8 mouse cellular contexts compared by ENCODE assay signal in the genomic region with DNA sequence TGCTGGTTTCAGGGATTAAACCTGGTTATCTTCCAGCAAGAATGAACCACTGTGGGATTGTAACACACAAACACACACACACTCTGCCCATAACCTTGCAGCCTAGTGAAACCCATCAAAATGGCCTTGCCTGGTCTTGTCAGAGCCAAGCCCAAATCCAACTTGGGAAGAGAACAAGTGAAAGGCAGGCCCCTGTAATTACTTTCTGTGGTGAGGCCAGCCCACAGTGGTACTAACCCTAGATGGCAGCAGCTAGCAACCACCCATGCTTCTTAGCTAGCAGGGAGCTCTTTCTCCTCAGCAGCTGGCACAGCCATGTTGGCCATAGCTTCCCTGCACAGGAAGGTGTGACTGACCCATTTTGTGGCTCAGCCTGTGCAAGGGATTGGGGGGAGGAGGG. TPM values are rescaled to one million over a fixed set of nuclear protein-coding genes. Genes with fewer than 3 reads are reported as not detected.
DNase-seq lines count a peak whose midpoint lies in the region; ATAC-seq and TF ChIP-seq lines count a peak whose summit lies in the region.

No protein-coding gene starts in this region.

- peaks cover 2% of the 10 kb centered on the region for H3K4me1 ChIP-seq in ES-Bruce4 (ENCODE audit: control insufficient read depth, insufficient read depth, low read length)
- peaks cover 24% of the 10 kb centered on the region for H3K4me1 ChIP-seq in embryonic facial prominence, embryonic 12.5 days
- peaks cover 17% of the 10 kb centered on the region for H3K4me1 ChIP-seq in hindbrain, embryonic 14.5 days (replicated peaks; ENCODE audit: control insufficient read depth, insufficient read depth, low read length)
- peaks cover 26% of the 10 kb centered on the region for H3K4me1 ChIP-seq in midbrain, embryonic 13.5 days (replicated peaks)

- peak overlapping the region; percentile 63 for H3K9ac ChIP-seq in ES-Bruce4 (ENCODE audit: low read depth, poor library complexity, severe bottlenecking)
- no peak overlapping the region for H3K9ac ChIP-seq in embryonic facial prominence, embryonic 12.5 days
- no peak overlapping the region for H3K9ac ChIP-seq in hindbrain, embryonic 14.5 days
- H3K9ac ChIP-seq in midbrain, embryonic 13.5 days (replicated peaks), result 0 out of 2 replicates have a peak overlapping the region, but pooled peaks have one; percentile 32

- DNase-seq in kidney, adult 9 months, result peak; percentile 36
- no peak for DNase-seq in kidney, adult 18-20 months
- DNase-seq in hindbrain, embryonic 14.5 days (ENCODE audit: low spot score), result no peak
- no peak for DNase-seq in T-cell, adult 2 months (ENCODE audit: low spot score)
- no peak for DNase-seq in left cerebral cortex, postnatal 4 days

- no peak for TF ChIP-seq EP300 in ES-Bruce4 (IDR thresholded peaks at IDR 0.05; ENCODE audit: insufficient read depth, low read depth, low read length)

- H3K36me3 ChIP-seq in ES-Bruce4 (ENCODE audit: control insufficient read depth, insufficient read depth, low read length, poor library complexity, severe bottlenecking), result peaks cover under 1% of the 10 kb centered on the region; the same call in 1 of the 2 replicates
- H3K36me3 ChIP-seq in embryonic facial prominence, embryonic 12.5 days, result peaks cover 48% of the 10 kb centered on the region
- H3K36me3 ChIP-seq in hindbrain, embryonic 14.5 days (replicated peaks; ENCODE audit: control insufficient read depth, insufficient read depth), result peaks cover 60% of the 10 kb centered on the region
- H3K36me3 ChIP-seq in midbrain, embryonic 13.5 days, result peaks cover 60% of the 10 kb centered on the region

- ATAC-seq in embryonic facial prominence, embryonic 12.5 days (ENCODE audit: insufficient number of reproducible peaks, insufficient read depth, low FRiP score, low TSS enrichment), result no peak
- no peak for ATAC-seq in hindbrain, embryonic 14.5 days (ENCODE audit: low FRiP score)
- ATAC-seq in midbrain, embryonic 13.5 days, result no peak

- peak; percentile 5 for TF ChIP-seq CTCF in ES-Bruce4 (IDR thresholded peaks at IDR 0.05; ENCODE audit: low read depth, low read length)

- peak overlapping the region; percentile 90 for H3K4me2 ChIP-seq in embryonic facial prominence, embryonic 12.5 days (replicated peaks)
- peak overlapping the region; percentile 87 for H3K4me2 ChIP-seq in hindbrain, embryonic 14.5 days (replicated peaks)
- no peak overlapping the region for H3K4me2 ChIP-seq in midbrain, embryonic 13.5 days (replicated peaks)

- H3K27me3 ChIP-seq in ES-Bruce4 (ENCODE audit: control insufficient read depth, insufficient read depth, low read length, poor library complexity, severe bottlenecking), result no peaks in the 10 kb centered on the region
- H3K27me3 ChIP-seq in embryonic facial prominence, embryonic 12.5 days, result no peaks in the 10 kb centered on the region
- no peaks in the 10 kb centered on the region for H3K27me3 ChIP-seq in hindbrain, embryonic 14.5 days (ENCODE audit: control insufficient read depth, insufficient read depth, low read length)
- no peaks in the 10 kb centered on the region for H3K27me3 ChIP-seq in midbrain, embryonic 13.5 days

- H3K4me3 ChIP-seq in ES-Bruce4 (ENCODE audit: low read depth, low read length), result no peak overlapping the region
- H3K4me3 ChIP-seq in embryonic facial prominence, embryonic 12.5 days, result no peak overlapping the region
- H3K4me3 ChIP-seq in hindbrain, embryonic 14.5 days (replicated peaks; ENCODE audit: low read length), result no peak overlapping the region
- no peak overlapping the region for H3K4me3 ChIP-seq in midbrain, embryonic 13.5 days (replicated peaks)

- TF ChIP-seq POLR2A in ES-Bruce4 (IDR thresholded peaks at IDR 0.05; ENCODE audit: insufficient read depth, low read length), result no peak

- H3K9me3 ChIP-seq in ES-Bruce4 (replicated peaks; ENCODE audit: control insufficient read depth, insufficient read depth, low read length, poor library complexity, severe bottlenecking), result no peaks in the 10 kb centered on the region
- H3K9me3 ChIP-seq in embryonic facial prominence, embryonic 12.5 days, result no peaks in the 10 kb centered on the region
- no peaks in the 10 kb centered on the region for H3K9me3 ChIP-seq in hindbrain, embryonic 14.5 days (ENCODE audit: control insufficient read depth, low read length)
- no peaks in the 10 kb centered on the region for H3K9me3 ChIP-seq in midbrain, embryonic 13.5 days

- H3K27ac ChIP-seq in ES-Bruce4 (ENCODE audit: insufficient read depth, low read length), result peak overlapping the region; percentile 47
- H3K27ac ChIP-seq in embryonic facial prominence, embryonic 12.5 days, result peak overlapping the region; percentile 92
- peak overlapping the region; percentile 93; the same call in 1 of the 2 replicates for H3K27ac ChIP-seq in hindbrain, embryonic 14.5 days
- H3K27ac ChIP-seq in midbrain, embryonic 13.5 days, result peak overlapping the region; percentile 96

- intact Hi-C loops in left cerebral cortex, postnatal 4 days (cut with DNase I), result loop anchor here (5.0 to 10.0 kb wide), 2 partner anchors 319 to 462 kb away; partner anchors contain the start of genes Aph1c and Lactb

RNA-seq across cellular contexts. Expression of gene Fbxl22, which starts 1.2 kb away (rescaled TPM):
- polyA plus RNA-seq in ES-Bruce4 (2011; ENCODE audit: insufficient read depth, insufficient read length, low read depth, missing spikeins), result not detected in 2 replicates
- polyA plus RNA-seq in embryonic facial prominence, embryonic 12.5 days (2016; fragmentation: Nextera tagmentation; extraction: Ambion mirVana), result 2.3 and 2.5 TPM in 2 replicates
- polyA plus RNA-seq in hindbrain, embryonic 14.5 days (2014; fragmentation: Nextera tagmentation; extraction: Ambion mirVana), result 0.92 and 1.0 TPM in 2 replicates
- polyA plus RNA-seq in midbrain, embryonic 13.5 days (2015; fragmentation: Nextera tagmentation; extraction: Ambion mirVana), result 1.7 and 2.2 TPM in 2 replicates
- total RNA-seq in left cerebral cortex, postnatal 4 days (2021), result under 1 TPM; 0.24 to 0.46 TPM

Comparison
In these comparisons a context has a peak if more than half of its experiments do, and no peak if none do; other contexts are left out.
1. H3K9ac ChIP-seq: peak in ES-Bruce4 (single experiment) and midbrain, embryonic 13.5 days (single experiment); none in embryonic facial prominence, embryonic 12.5 days (single experiment) and hindbrain, embryonic 14.5 days (single experiment).
2. Peak in every context shown above with its lines, with median percentiles within 50 percentile points of each other: H3K27ac ChIP-seq.